Mouse (Mus musculus) G1E (cell line): ENCODE measurements around the gene Stx18.

ENCODE experiments used
- CTCF ChIP-seq: IDR thresholded peaks from 2 replicates; pipeline ENCODE4 v1.5.1; 2012; ENCODE audit warnings: low read depth, low read length, inconsistent platforms, mixed read lengths
- GATA1 ChIP-seq: IDR thresholded peaks from 2 replicates; pipeline ENCODE4 v1.6.1; 2012; ENCODE audit warnings: borderline replicate concordance, low read length, inconsistent platforms, mixed read lengths

GRCm38 (mm10) chr5:38004746-38005145 is 33.8 kb upstream of the Stx18 start:
- TF ChIP-seq CTCF (no peak), GATA1 (no peak)
